Mouse (Mus musculus): ENCODE data around the gene Brd7. TPM values are rescaled to one million over a fixed set of nuclear protein-coding genes. Genes with fewer than 3 reads are reported as not detected.

The Brd7 gene
- total RNA-seq, 2 experiments from 2014 or later, result 51.1 to 53.5 TPM

DNA sequence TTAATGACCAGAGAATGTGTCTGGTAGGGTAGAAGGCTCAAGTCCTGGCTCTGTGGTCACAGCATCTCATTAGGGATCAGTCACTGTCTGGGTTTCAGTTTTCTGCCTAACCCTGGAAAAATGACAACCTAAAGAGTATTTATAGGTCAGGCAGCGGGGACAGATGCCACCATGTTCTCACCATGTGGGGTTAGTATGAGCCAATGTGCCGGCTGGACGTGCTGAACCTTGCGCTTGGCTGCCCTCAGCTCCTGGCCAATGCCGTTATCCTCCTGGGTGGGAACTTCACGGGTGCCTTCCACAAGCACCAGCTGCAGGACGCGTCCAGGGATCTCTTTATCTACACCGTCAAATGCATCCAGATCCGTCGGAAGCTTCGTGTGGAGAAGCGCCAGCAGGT lies 51.7 kb downstream of the Brd7 start:
- no peak for DNase-seq (ENCODE audit: low spot score in 2 of 2)

DNA sequence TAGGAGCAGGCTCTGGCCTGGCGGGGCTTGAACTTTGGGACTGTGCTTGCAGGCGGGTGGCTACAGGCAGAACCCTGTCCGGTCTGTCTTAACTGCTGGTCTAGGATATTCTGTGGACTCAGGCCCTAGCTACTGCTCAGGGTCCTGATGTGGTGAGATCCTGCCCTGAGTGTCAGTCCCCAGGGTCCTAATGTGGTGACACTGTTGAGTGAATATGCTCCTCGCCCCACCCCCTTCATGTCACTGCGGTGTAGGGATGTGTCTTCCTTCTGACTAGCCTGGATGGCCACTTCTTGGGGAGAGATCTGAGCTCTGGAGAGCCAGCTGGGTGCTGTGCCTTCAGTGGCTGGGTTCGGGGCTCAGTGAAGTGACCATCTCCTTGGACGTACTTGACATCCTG lies 52.1 kb downstream of the Brd7 start:
- DNase-seq (ENCODE audit: low spot score in 2 of 2), result no peak

DNA sequence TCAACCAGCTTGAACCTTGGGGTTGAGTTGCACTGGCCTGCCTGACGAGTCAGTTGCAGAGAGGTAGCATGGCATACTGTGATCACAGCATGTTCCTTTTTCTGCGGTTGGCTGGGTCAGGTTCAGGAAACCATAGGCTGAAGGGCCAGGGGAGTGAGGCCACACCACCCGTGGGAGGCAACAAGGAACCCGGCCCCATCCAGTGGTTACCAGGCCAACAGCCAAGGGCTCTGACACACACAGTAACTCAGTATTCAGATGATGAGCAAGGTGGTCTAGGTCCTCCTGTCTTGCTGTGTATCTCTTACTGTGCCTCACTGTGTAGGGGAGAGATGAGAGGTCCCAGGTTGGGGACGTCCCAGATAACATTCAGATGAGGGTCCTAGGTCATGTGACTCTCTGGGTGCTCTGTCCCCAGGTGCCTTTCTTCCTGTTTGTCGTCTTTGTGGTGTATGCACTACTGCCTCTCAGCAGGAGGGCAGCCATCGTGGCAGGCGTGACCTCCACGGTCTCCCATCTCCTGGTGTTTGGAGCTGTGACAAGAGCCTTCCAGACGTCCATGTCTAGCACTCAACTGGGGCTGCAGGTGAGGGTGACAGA lies 52.6 kb downstream of the Brd7 start:
- no peak for DNase-seq (ENCODE audit: low spot score in 2 of 2)

DNA sequence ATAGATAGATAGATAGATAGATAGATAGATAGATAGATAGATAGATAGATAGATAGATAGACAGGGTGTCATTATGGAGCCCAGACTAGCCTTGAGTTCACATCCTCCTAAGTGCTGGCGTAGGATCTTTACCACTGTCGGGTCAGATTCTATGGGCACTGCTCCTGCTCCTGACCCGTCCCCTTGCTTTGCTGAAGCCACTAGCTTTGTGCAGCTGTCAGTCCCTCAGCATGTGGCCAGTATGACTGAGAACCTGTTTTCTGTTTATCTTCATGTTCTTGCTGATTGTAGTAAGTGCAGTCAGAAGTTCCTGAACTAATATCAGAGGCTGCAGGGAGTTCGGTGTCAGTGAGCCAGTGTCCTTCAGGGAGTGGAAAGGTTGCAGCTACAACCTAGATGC lies 54.3 kb downstream of the Brd7 start:
- no peak for DNase-seq (ENCODE audit: low spot score in 2 of 2)

DNA sequence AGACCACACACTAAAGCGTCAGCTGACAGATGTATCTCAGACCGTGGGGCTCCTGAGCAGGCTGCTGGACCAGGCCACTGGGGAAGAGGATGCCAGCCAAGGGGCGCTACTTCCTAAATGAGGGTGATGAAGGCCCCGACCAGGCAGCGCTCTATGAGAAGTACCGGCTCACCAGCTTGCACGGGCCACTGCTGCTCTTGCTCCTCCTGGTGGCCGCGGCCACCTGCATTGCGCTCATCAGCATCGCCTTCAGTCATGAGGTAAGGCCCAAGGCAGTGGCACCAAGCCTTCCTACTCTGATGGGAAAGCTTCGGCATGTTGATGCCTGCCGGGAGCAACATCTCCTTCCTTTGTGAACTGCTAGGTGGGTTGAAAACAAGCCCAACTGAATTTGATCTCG lies 55.5 kb downstream of the Brd7 start:
- no peak for DNase-seq (ENCODE audit: low spot score in 2 of 2)

DNA sequence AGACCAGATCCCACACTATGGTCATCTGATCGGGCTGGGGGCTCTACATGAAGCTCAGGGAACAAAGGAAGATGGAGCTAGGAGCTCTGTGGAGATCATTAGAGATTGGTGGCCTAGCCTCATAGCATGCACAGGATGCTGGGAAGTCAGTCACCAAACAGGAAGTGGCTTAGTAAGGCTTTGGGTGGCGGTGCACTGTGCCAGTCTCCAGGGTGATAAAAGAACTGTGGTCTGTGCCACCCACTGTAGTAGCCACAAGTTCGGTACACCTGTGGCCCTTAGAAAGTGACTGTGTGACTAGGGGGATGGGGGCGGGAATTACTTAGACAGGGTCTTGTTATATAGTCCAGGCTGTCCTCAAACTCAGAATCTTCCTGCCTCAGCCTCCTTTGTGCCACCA lies 56.2 kb downstream of the Brd7 start:
- no peak for DNase-seq (ENCODE audit: low spot score in 2 of 2)

DNA sequence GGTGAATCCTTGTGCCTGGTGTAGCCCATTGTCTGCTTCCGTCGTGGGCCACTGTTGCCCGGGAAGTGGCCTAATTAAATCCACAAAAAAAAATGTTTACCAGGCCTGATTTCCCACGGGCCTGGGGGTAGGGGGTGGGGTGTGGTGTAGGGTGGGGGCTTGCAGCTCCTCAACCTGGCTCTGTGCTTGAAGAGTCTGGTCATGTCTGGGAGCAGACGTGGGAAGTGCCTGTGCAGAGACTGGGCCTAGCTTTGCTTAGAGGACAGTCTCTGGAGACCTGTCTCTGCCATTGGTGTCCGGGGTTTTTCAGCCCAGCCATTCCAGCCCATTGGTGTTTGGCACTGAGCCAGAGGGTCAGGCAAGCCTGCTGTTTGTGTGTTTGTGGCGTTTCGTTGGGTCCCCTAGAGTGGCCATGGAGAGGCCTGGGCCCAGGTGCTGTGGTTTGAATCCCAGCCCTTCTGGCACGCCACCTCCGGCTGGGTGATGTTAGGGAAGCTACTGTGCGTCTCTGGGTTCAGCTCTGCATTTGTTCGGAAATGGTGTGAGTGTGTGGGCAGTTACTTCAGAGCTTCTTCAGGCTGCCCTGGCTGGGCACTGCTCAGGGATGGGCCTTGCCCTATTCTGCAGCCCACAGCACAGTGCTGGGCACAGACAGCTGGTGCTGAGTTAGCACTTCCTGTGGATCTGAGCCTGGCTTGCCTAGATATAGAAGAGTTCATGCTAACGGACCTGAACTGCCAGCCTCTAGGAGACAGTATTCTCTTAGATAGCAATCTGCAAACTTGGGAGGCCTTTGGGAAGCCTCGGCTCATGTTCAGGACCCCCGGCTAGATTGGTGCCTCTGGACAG lies 60.2 kb downstream of the Brd7 start:
- DNase-seq (ENCODE audit: low spot score in 2 of 2), result no peak

DNA sequence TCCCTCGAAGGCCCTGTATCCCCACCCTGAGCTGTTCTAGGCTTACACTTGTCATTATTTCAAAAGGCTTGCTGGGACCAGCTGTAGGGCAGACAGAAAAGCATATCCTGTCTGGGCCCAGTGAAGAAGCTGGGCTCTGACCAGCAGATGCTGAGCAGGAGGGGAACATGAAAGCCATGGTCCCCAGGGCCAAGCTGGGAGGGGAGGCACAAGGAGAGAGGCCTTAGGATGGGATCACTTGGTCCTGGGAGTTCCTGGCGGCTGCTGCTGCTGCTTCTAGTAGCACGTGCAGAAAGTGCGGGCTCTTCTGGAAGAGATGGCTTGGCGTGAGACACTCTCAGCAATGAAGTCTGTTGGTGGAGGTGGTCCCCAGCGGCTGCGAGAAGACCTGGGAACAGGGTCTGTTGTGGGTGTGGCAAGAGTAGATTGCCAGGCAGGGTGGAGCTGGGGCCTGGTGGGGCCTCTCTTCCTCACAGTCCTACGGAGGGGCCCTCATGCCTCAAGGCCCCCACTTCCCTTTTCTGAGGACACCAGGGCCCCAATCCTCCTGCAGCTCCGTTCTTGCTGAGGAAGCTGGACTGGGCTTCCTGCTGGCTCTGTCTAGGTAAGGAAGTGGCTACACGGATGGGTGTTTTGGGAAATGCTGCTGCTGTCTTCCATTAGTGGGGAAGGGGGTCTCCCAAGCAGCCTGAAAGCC lies 61.9 kb downstream of the Brd7 start:
- DNase-seq (ENCODE audit: low spot score in 2 of 2), result no peak

DNA sequence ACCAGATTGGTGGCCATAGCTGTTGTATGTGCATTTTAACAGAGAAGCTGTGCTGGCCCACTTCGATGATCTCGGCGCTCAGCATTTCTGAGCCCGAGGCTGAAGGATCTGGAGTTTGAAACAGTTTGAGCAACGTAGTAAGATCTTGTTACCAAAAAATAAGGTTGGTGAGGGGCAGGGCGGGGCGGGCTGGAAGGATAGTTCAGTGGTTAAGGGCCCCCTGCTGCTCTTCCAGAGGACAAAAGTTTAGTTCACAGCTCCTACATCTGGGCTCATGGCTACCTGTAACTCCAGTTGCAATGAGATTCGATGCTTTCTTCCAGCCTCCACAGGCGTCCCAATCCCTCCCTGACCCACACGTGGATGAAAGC lies 63.3 kb downstream of the Brd7 start:
- no peak for DNase-seq (ENCODE audit: low spot score in 2 of 2)

DNA sequence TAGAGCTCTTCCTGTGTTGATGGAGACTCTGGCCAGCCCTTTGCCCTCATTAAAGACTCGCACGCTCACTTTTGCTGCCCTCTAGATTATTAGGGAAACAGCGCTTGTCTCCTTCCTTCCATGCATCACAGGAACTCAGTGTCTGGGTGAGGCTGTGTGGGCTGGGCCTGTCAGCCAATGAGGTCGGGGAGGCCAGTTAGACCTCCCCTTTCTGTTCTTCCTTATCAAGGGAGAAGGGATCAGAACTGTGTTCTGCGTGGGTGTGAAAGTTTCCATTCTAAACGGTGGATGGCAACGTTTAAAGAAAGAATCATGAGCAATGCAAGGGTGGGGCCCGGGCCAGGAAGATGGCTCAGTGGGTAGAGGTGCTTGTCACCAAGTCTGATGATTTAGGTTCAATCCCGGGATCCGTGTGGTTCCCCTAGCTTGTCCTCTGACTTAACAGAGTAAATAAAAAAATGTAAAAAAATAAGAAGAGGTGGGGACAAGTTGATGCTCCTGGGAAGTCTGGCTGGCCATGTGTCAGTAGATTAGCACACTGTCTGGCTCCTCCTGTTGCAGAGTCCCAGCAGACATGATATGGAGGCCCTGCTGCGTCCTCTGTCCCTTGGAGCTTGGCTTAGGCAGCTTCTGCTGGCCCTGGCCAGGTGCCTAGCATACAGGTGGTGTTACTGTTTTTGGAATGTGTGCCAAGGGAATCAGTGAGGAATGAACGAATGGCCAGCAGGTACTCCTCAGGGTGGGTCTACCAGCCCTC lies 63.8 kb downstream of the Brd7 start:
- no peak for DNase-seq (ENCODE audit: low spot score in 2 of 2)

DNA sequence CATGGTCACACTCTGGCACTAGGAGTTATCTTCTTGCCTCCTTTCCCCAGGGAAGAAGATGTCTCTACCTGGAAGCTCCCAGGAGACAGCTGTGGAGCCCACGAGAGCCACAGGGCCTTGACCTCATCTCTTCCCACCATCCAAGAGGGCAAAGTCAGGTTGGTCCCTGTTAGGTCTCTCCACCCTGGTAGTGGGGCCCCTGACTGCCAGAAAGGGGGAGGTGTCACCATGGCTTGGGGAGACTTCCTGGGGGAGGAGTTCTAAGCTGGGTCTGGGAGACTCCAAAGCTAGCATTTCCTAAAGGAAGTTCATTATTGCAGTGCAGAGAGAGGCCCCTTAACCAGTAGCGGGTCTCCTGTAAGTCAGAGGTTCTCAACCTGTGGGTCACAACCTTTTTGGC lies 67.0 kb downstream of the Brd7 start:
- no peak for DNase-seq (ENCODE audit: low spot score in 2 of 2)

DNA sequence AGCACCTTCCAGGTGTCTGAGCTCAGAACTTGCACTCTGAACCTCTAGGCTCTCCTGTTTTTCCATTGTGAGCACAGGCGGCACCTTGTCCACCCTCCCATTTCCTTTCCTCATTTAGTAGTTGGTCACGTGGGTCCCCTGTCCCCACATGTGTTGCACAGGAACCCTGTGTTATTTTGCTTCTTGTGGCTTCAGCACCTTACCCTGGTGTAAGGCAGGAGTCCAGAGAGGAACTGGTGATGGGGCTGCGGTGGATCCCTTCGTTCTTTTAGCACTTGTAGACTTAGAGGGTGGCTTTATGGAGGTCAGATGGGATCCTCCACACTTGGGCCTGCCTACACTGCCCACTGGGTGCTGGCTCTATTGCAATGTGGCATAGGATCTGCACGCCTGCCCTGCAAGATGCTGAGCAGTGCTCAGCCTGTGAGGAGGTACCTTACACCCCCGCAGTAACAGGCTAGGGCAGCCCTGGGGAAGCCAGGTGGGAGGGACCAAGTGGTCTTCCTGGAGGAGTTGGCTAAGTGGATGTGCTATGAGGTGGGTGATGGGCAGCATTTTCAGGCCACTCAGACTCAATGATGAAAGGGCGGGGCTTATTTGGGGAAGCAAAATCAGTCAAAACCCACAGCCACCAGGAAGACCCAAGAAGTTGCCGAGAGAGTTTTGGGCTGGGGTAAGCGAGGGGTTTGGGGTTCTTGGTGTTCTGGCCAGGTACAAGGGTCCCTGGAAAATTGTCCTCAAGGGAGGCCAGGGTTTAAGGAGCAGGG lies 68.2 kb downstream of the Brd7 start:
- no peak for DNase-seq (ENCODE audit: low spot score in 2 of 2)

DNA sequence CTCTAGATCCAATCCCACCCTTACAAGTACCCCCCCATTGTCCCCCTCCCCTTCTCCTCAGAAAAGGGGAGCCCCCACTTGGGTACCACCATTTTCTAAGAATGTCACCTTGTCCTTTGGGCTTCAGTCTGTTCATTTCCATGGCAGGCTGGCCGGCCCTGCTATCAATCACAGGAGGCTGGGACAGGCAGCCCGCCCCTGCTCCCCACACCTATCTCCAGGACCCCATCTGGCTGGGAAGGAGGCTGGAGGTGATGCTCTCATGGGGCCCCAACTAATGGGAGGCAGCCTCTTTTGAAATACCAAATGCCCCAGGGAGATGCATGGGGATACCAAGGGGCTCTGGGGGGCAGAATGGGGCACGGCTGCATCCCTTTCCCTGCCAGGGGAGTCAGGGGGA lies 69.1 kb downstream of the Brd7 start:
- DNase-seq (ENCODE audit: low spot score in 2 of 2), result no peak

DNA sequence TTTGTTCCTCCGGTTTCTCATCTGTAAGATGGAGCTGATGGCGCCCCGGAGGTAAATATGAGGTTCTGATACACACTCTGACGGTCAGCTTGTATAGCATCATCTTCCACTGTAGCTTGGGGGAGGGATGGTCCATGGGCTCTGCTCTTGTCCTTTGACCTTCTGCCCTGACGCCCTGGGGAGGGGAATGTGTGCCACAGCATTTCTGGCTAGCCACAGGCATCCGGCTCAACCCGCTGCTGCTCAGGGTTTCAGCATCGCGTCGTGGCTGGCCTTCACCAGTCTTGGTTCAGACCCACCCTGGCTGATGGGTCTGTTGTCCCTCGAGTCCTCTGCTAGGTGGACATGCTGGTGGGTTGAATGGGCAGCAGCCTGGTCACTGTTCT lies 70.7 kb downstream of the Brd7 start:
- no peak for DNase-seq (ENCODE audit: low spot score in 2 of 2)

DNA sequence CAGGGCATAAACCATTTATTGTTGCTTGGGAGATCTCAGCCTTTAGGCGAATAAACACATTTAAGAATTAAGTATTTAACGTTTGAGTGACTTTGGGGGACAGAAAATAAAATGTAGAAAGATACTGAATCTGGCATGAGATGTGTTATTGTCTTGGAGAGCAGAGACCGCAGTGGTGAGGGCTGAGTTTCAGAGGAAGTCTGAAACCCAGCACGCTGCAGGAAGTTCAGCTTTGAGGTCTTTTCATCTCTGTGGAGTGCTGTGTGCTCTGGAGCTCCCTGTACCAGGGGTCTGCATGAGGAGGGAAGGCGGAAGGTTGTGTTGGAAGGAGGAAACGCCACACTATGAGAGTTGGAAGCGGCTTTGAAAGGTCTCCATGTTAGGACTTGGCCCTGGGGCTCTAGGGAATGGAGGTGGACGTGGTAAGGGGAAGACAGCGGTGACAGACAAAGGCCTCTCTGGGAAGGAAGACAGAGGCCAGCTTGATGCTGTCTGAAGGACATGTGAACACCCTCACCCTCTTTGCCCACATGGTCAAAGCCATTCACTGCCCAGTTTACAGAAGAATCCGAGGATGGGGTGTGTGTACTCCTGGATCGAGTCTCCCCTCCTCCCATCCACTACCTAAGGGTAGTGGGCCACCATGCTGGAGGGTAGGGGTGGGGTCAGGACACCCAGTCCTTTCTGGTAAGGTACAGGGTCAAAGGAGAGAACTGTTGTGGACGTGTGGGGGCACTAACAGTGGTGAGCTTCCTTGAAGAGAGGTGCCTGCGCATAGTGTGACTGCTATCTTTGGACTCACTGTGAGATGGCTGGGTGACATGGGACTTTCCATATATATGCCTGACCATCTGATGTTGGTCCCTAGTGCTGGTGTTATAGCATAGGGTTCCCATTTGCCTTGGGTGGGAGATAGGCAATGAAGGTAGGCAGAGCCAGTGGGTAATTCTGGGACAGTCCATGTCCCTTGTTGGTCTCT lies 71.4 kb downstream of the Brd7 start:
- no peak for DNase-seq (ENCODE audit: low spot score in 2 of 2)

DNA sequence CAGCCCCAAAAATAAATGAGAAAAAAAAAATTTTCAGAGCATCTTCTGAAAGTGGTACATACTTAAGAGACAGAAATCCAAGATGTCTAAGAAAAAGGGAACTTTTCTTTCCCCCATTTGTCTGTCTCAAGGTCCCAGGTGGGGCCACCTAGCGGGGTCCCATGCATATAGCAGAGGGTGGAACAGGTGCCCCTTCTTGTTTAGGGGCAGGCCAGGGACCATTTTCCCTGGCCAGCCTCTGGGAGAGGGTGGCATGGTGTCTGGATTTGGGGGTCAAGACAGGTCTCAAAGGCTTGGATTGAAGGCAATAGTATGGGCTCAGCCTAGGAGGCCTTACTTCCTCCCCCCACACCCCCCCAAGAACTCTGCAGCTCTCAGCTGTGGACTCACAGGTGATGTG lies 72.1 kb downstream of the Brd7 start:
- DNase-seq (ENCODE audit: low spot score in 2 of 2), result no peak

DNA sequence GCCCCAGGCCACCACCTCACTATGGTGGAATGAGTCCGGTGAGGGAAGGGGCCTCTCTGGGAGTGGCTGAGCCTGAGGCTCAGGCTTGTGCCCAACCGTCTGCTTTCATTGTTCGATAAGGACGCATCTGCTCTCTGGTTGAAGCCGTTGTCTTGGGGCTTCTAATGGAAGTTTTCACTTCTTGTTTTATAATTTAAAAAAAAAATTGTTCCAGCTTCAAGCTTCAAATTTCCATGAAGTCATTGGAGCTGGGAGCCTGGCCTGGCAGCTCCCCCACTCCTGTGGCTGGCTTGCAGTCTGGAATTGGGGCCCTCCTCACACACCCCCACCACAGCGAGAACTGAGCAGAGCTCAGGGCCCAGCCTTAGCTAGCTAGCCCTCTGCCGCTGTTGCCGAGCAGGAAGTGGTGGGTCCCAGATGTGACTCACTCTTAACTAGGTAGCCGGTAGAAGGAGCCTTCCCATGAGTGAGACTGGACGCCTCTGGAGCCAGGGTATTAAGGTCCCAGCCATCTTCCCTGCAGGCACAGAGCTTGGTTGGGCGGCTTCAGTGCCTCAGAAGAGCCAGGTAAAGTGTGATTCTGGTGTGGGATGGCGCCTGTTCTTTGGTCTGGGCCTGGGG lies 73.3 kb downstream of the Brd7 start:
- DNase-seq (ENCODE audit: low spot score in 2 of 2), result no peak

DNA sequence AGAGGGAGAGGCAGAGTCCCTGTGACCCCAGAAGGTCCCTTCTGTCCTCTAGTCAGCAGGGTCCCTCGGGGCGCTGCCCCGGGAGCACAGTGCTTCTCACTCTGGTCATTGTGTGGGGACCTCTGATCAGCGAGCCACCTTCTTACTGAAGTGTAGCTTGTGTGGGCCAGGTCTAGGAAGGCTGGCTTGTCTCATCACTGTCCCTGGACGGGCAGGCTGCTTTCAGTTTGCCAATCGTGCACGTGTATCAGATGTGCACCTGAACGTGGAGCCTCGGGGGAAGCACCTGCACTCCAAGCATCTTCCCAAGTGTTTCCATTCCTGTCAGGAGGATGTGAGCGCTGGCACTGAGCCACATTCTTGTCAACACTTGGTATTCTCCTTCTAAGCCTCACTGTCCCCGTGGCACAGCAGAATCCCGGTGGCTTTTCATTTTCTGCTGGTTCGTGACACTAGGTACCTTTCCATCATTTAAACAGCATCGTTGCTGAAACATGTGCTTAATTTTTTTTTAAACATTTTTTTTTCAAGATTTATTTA lies 75.5 kb downstream of the Brd7 start:
- no peak for DNase-seq (ENCODE audit: low spot score in 2 of 2)

All from left cerebral cortex, adult 18-20 months (tissue).